Mouse (Mus musculus) embryonic fibroblast, embryonic 13.5 days (primary cell): ENCODE measurements around the gene Edc4. TPM values are rescaled to one million over a fixed set of nuclear protein-coding genes. Genes with fewer than 3 reads are reported as not detected.
"Not testable (repeated sequence)": the region's sequence is repeated elsewhere in the genome, so short reads cannot be mapped to it uniquely, and the experiment has no call there.

ENCODE experiments used
- H3K27ac ChIP-seq: 2 replicates; pipeline ENCODE4 v1.5.1; 2012; ENCODE audit warnings: low read length, control low read depth, inconsistent platforms; ENCODE audit not compliant: insufficient read depth
- H3K4me1 ChIP-seq: 2 replicates; pipeline ENCODE4 v1.6.1; 2011; ENCODE audit warnings: low read length; ENCODE audit not compliant: control insufficient read depth, insufficient read depth
- H3K4me3 ChIP-seq: 2 replicates; pipeline ENCODE4 v1.5.1; 2011; ENCODE audit warnings: mild to moderate bottlenecking, control low read depth, low read length; ENCODE audit not compliant: insufficient read depth
- CTCF ChIP-seq: IDR thresholded peaks from 2 replicates; pipeline ENCODE4 v1.5.1; 2011; ENCODE audit warnings: mild to moderate bottlenecking, control low read depth, low read length, moderate library complexity, borderline replicate concordance; ENCODE audit not compliant: insufficient read depth
- POLR2A ChIP-seq: IDR thresholded peaks from 2 replicates; pipeline ENCODE4 v1.6.1; 2011; ENCODE audit warnings: low read depth, mild to moderate bottlenecking, control low read depth, low read length, moderate library complexity
- polyA plus RNA-seq: library from polyadenylated mRNA; stranded (reverse); fragments of >200 nt; gene quantifications from 2 replicates; pipeline ENCODE4 v1.2.4, GENCODE M21; 2011; ENCODE audit warnings: low read depth; ENCODE audit not compliant: missing spikeins, insufficient read length

Edc4 gene
- polyA plus RNA-seq: 45.5 and 51.8 TPM in 2 replicates

DNA sequence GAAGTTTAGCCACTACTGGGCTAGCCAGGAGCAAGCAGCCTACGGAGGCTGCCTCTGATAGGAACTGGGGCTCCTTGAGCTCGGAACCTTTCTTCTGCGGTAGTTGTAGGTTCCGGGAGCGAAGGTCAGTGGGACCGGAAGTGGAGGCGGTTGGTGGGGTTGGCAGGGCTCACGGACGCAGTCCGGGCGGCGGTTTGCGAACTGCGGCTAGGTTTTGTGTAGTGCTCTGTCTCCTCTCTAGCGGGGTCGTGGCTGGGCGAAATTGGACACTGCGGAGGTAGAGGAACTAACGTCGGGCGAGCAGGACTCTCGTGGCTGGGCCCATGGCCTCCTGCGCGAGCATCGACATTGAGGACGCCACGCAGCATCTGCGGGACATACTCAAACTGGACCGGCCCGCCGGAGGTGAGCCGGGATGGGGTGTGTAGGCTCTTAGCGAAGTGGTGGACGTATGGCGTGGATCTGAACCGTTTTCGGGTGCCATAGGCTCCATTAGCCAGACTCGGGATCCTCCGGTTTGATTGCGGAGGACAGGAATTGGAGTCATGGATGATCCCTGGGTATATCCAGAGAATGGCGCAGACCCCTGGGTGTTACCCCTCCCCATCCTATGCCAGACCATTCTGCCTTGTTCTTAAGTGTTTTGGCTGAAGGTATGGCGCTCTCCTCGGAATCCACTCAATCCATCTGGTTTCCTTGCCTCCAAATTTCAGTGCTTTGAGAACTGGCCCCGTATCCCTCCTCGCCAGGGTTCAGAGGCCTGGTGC is at the start of gene Edc4:
Edc4 (plus strand) TSS at position 128 of the 767 bp plus-strand sequence.
- TF ChIP-seq CTCF (no peak), POLR2A (peak; percentile 93)
- H3K27ac ChIP-seq: peak within 1 kb of the TSS; percentile 23

DNA sequence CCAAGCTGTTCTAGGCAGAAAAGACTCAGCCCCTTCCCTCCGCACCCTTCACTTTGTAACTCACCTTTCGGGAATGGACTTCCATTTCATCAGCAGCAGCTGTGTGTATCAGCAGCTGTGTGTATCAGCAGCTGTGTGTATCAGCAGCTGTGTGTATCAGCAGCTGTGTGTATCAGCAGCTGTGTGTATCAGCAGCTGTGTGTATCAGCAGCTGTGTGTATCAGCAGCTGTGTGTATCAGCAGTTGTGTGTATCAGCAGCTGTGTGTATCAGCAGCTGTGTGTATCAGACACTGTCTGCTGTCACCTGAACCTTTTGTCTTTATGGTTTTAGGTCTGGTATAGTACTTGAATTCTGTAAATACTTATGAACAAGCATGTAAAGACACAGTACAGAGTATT is 46.9 kb upstream of the Edc4 start:
- not testable (repeated sequence) for H3K27ac ChIP-seq, H3K4me1 ChIP-seq, H3K4me3 ChIP-seq

More for the DNA sequence above, at the start of gene Edc4:
- Histone ChIP-seq H3K4me1 (peaks cover 4% of the 10 kb centered on the region; the same call in 1 of the 2 replicates), H3K4me3 (peak within 1 kb of the TSS; percentile 85)

DNA sequence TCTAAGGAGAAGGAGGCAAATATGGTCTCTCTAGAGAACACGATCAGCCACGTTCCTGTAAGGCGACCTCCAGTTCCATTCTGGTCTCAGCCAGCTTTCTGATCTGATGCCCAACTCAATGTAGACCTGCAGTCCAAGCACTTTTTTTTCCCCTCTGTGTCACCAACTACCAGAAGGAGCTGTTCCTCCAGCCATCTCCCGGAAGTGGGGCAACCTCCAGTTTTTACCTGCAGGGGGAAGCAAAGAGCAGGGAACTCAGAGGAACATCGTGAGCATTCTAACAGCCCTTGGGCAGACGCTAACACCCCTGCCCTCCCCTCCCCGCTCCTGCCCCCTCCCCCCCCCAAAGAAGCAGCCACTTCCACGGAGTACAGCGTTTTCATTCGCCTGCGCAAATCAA is 45.4 kb upstream of the Edc4 start:
- no peak overlapping the region for H3K27ac ChIP-seq
- TF ChIP-seq POLR2A (no peak), CTCF (no peak)
- no peak overlapping the region for H3K4me3 ChIP-seq
- no peaks in the 10 kb centered on the region for H3K4me1 ChIP-seq

DNA sequence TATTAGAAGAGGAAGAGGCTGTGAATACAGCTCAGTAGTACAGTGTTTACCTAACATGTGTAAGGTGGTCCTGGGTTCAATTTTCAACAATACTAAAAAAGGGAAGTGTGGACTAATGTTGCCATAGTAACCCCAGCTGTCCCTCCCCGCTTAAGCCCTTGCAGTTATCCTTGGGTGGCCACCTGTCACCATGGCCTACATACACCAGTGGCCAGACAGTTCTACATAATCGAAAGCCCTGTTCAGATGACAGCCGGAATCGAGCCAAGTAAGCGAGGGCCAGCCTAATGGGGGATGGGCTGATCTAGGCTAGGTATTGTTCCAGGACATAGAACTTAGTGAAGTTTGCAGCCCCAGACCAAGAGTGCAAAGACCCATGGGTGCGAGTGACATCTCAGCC is 43.7 kb upstream of the Edc4 start:
- H3K4me1 ChIP-seq: no peaks in the 10 kb centered on the region

DNA sequence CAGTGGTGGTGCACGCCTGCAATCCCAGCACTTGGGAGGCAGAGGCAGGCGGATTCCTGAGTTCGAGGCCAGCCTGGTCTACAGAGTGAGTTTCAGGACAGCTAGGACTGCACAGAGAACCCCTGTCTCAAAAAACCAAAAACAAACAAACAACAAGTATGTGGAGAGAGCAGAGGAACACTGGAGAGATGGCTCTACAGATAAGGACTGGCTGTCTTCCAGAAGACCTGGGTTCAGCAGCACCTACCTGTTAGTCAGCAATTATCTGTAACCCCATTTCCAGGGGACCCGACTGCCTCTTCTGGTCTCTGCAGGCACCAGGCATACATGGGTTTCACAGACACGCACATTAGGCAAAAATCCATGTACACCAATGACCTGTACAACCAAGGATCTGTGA is 41.5 kb upstream of the Edc4 start:
- Histone ChIP-seq H3K4me1 (no peaks in the 10 kb centered on the region), H3K27ac (no peak overlapping the region), H3K4me3 (no peak overlapping the region)
- no peak for TF ChIP-seq CTCF
- no peak for TF ChIP-seq POLR2A

More for the DNA sequence above, 43.7 kb upstream of the Edc4 start:
- Histone ChIP-seq H3K27ac (no peak overlapping the region), H3K4me3 (no peak overlapping the region)
- TF ChIP-seq CTCF (no peak), POLR2A (no peak)

DNA sequence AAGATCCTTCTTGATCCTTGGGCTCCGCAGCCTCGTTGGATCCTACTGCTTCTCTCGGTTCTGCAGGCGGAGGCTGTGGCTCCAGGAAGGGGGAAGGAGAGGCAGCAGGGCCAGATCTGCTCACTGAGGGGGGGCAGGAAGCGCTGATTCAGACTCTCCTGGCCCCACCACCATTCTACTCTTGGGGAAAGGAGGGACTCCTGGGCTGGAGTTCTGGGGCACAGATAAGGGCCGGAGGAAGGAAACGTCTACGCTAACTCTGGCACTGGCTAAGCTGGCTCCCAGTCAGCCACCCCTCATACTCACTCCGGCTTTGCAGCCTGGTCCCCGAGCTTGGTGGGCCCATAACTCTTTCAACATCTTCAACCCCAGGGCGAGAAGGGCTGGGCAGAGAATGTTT is 34.0 kb upstream of the Edc4 start:
- peaks cover 7% of the 10 kb centered on the region; the same call in 1 of the 2 replicates for H3K4me1 ChIP-seq
- no peak overlapping the region for H3K27ac ChIP-seq
- H3K4me3 ChIP-seq: no peak overlapping the region
- TF ChIP-seq CTCF: no peak
- TF ChIP-seq POLR2A: no peak

DNA sequence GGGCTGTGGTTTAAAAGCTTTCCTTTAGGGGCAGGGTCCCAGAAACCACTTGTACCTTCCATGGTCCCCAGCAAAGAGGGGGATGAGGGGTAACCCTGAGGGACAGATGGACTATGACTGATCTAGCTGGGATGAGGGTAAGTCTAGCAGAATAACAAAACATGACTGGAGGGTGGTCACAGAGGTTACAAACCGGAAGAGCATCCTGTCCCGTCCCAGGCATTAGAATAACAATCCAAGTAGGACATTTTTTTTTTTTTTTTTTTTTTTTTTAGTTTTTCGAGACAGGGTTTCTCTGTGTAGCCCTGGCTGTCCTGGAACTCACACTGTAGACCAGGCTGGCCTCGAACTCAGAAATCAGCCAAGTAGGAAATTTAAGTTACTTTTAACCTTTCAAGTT is 30.7 kb upstream of the Edc4 start:
- Histone ChIP-seq H3K4me3 (peak overlapping the region; percentile 39; the same call in 1 of the 2 replicates), H3K4me1 (peaks cover 7% of the 10 kb centered on the region; the same call in 1 of the 2 replicates), H3K27ac (no peak overlapping the region)
- TF ChIP-seq CTCF (no peak), POLR2A (no peak)

DNA sequence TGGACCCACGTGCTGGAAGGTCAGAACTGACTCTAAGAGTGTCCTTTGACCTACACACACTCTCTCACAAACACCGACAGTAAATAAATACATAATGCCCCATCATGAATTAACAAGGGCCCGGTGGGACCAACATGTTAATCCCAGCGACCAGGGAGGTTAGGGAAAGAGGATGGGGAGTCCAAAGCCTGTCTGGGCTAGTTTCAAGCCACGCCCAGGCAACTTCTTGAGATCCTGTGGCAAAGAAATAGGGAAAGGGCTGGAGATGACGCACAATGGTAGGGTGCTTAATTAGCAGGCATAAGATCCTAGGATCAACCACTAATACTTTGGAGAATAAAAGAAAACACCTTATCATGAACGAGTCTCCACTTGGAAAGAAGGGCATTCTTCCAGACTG is 30.1 kb upstream of the Edc4 start:
- Histone ChIP-seq H3K4me1 (peaks cover 7% of the 10 kb centered on the region; the same call in 1 of the 2 replicates), H3K4me3 (peak overlapping the region; percentile 39), H3K27ac (no peak overlapping the region)
- no peak for TF ChIP-seq CTCF
- TF ChIP-seq POLR2A: 0 out of 2 replicates have a peak, but pooled peaks have one; percentile 27

DNA sequence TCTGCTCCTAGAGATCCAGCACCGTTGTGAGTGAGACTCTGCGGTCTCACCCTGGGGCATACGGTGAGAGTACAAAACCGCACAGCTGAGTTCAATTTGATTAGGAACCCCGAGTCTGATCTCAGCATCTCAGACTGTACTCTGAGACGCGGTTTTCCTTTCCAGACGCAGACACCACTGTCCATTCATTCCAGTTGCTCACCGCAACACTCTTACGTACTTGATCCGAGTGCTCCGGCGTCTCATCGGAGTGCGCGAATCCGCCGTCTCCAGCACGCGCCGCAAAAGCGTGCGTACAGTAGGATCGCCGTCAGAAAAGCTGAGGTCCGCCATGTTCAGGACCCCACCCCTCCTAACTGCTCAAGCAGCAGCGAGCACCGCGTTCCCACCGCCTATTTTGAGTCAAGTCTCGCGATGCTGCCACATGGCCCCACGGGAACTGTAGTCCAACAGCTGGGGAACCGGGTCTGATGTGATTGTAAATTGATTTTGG is 29.0 kb upstream of the Edc4 start:
- H3K4me1 ChIP-seq: peaks cover 7% of the 10 kb centered on the region; the same call in 1 of the 2 replicates
- TF ChIP-seq CTCF: no peak
- peak; percentile 99 for TF ChIP-seq POLR2A

DNA sequence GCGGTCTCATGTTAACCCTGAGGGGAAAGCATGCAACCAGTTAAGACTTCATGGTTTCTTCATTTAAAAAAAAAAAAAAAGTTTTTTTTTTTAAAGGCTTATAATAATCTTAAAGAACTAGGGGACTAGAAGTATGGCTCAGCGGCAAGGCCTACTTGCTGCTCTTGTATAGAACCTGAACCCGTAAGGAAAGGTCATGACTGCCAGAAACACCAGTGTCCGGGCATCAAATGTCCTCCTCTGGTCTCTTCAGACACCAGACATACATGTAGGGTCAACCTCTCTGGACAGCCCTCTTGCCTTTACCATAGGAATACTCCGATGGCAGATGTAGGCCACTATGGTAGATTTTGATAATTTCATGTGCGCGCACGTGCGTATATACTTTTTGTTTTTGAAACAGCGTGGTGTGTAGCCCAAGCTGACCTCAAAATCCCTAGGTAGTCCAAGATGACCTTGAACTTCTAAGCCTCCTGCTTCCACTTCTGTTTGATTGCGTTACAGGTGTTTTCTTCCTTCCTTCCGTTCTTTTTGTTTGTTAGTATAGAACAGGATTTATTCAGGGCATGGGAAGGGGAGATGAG is 28.4 kb upstream of the Edc4 start:
- H3K4me3 ChIP-seq: no peak overlapping the region
- no peak overlapping the region for H3K27ac ChIP-seq
- peaks cover 9% of the 10 kb centered on the region; the same call in 1 of the 2 replicates for H3K4me1 ChIP-seq
- TF ChIP-seq CTCF (no peak), POLR2A (no peak)

More for the DNA sequence above, 29.0 kb upstream of the Edc4 start:
- Histone ChIP-seq H3K4me3 (peak overlapping the region; percentile 78), H3K27ac (peak overlapping the region; percentile 34)
